Mouse (Mus musculus): ENCODE measurements around the gene Ssh2. TPM values are rescaled to one million over a fixed set of nuclear protein-coding genes. Genes with fewer than 3 reads are reported as not detected.

The Ssh2 gene
- polyA plus RNA-seq, 1 experiment = 43.8 TPM

GRCm38 (mm10) chr11:77508068-77509021 lies 292.3 kb downstream of the Ssh2 start:
- TF ChIP-seq POLR2A (IDR thresholded peaks at IDR 0.05; ENCODE audit: control insufficient read depth, low read depth, low read length) (peak; percentile 20), CTCF (IDR thresholded peaks at IDR 0.05; ENCODE audit: control insufficient read depth, insufficient read depth, insufficient replicate concordance, low read depth, low read length) (peak; percentile 76)
- peaks cover 19% of the 10 kb centered on the region for H3K4me1 ChIP-seq (ENCODE audit: control insufficient read depth, insufficient read depth, low read length)
- peak overlapping the region; percentile 84 for H3K4me3 ChIP-seq (ENCODE audit: control insufficient read depth, low read depth, low read length)
- H3K27me3 ChIP-seq (ENCODE audit: control insufficient read depth, insufficient read depth, low read length) = no peaks in the 10 kb centered on the region
- peaks cover 2% of the 10 kb centered on the region for H3K36me3 ChIP-seq (ENCODE audit: control insufficient read depth, insufficient read depth, low read length)
- no peak overlapping the region for H3K27ac ChIP-seq (ENCODE audit: control insufficient read depth, insufficient read depth, low read depth, low read length)

Other genes with a start within 250 kb of the Ssh2 start
- 1.0 and 1.7 TPM in 2 replicates for gene Slc6a4, start 217.7 kb upstream of the Ssh2 start, polyA plus RNA-seq (2012; rRNA removed)
- 3.4 and 4.9 TPM in 2 replicates for gene Nsrp1, start 137.9 kb upstream of the Ssh2 start, polyA plus RNA-seq (2012; rRNA removed)
- 172 and 216 TPM in 2 replicates for gene Efcab5, start 27.3 kb upstream of the Ssh2 start, polyA plus RNA-seq (2012; rRNA removed)
- 2.7 TPM in 2 replicates for gene Coro6, start 246.1 kb downstream of the Ssh2 start, polyA plus RNA-seq (2012; rRNA removed)

Measured in testis, adult 2 months (tissue).